Mouse (Mus musculus): ENCODE measurements around the gene Peak1.

GRCm38 (mm10) chr9:56204316-56204715 lies 213.6 kb downstream of the Peak1 start:
- TF ChIP-seq CTCF (IDR thresholded peaks at IDR 0.05; ENCODE audit: control insufficient read depth, insufficient read depth, insufficient replicate concordance, low read depth, low read length) (no peak), POLR2A (IDR thresholded peaks at IDR 0.05; ENCODE audit: control insufficient read depth, low read depth, low read length) (no peak)

Data from testis, adult 2 months (tissue).